ENCODE assay signal across 31 mouse cellular contexts in the genomic region with DNA sequence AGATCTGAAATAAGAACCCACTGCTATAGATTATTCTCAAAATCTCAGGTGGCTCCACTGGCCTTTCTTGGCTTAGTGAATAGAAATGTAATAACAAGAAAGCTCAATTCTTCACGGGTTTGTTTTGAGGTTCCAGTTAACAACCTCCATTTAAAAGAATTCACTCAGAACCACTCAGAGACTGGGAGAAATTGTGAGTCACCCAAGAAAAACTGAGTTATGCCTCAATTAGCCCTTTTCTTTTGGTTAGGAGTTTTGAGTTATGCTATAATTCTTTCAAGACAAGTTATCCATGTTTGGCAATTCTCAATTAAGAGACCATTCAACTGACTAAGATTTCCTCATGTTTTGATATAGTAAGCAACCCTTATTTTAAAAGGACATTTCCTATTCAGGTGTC.
"Had no signal": no experiment of that assay in that cellular context is flagged by ENCODE, and none has a peak within 500 bp of the region (broad histone marks: within the 10 kb centered on the region; RNA-seq: fewer than 3 reads in every experiment).

No protein-coding gene starts in this region.

- H3K27me3 ChIP-seq: limb, embryonic 12.5 days; limb, embryonic 13.5 days; limb, embryonic 15.5 days; liver, embryonic 12.5 days; liver, embryonic 13.5 days; liver, embryonic 15.5 days; lung, embryonic 15.5 days; megakaryocyte, embryonic 14.5 days; midbrain, embryonic 12.5 days; midbrain, embryonic 13.5 days; midbrain, embryonic 15.5 days had no signal

- ATAC-seq: liver, embryonic 12.5 days; liver, postnatal 0 days; lung, postnatal 0 days; midbrain, embryonic 13.5 days; midbrain, embryonic 15.5 days; midbrain, embryonic 16.5 days had no signal

- H3K27ac ChIP-seq: limb, embryonic 10.5 days; limb, embryonic 12.5 days; limb, embryonic 13.5 days; limb, embryonic 15.5 days; liver, embryonic 12.5 days; liver, embryonic 13.5 days; liver, embryonic 14.5 days; liver, embryonic 15.5 days; lung, embryonic 15.5 days; macrophage; midbrain, embryonic 10.5 days; midbrain, embryonic 12.5 days; midbrain, embryonic 13.5 days; midbrain, embryonic 15.5 days had no signal

- H3K4me2 ChIP-seq: limb, embryonic 12.5 days; limb, embryonic 13.5 days; limb, embryonic 15.5 days; liver, embryonic 11.5 days; liver, embryonic 12.5 days; liver, embryonic 13.5 days; liver, embryonic 15.5 days; lung, embryonic 14.5 days; lung, embryonic 15.5 days; midbrain, embryonic 11.5 days; midbrain, embryonic 12.5 days; midbrain, embryonic 13.5 days; midbrain, embryonic 15.5 days had no signal

- DNase-seq: left cerebral cortex, postnatal 4 days; liver; liver, embryonic 13.5 days; liver, postnatal 0 days; lung, adult 18-20 months; lung, adult 2 months; lung, embryonic 14.5 days; lung, postnatal 10 days; lung, postnatal 14 days; lung, postnatal 36 days; lung, postnatal 4 days; midbrain, embryonic 14.5 days had no signal

- H3K36me3 ChIP-seq: limb, embryonic 10.5 days; limb, embryonic 12.5 days; limb, embryonic 13.5 days; limb, embryonic 15.5 days; liver, embryonic 12.5 days; liver, embryonic 13.5 days; liver, embryonic 15.5 days; lung, embryonic 15.5 days; midbrain, embryonic 10.5 days; midbrain, embryonic 12.5 days; midbrain, embryonic 13.5 days; midbrain, embryonic 15.5 days had no signal

- H3K9ac ChIP-seq: limb, embryonic 12.5 days; limb, embryonic 13.5 days; limb, embryonic 15.5 days; liver, embryonic 12.5 days; liver, embryonic 13.5 days; liver, embryonic 14.5 days; liver, embryonic 15.5 days; liver, postnatal 0 days; lung, embryonic 14.5 days; lung, embryonic 15.5 days; midbrain, embryonic 12.5 days; midbrain, embryonic 13.5 days; midbrain, embryonic 15.5 days had no signal

- H3K4me1 ChIP-seq: limb, embryonic 15.5 days; liver, embryonic 12.5 days; liver, embryonic 13.5 days; liver, embryonic 15.5 days; midbrain, embryonic 10.5 days; midbrain, embryonic 12.5 days; midbrain, embryonic 13.5 days; midbrain, embryonic 15.5 days had no signal

- H3K9me3 ChIP-seq: limb, embryonic 10.5 days; limb, embryonic 12.5 days; limb, embryonic 13.5 days; limb, embryonic 15.5 days; liver, embryonic 12.5 days; liver, embryonic 13.5 days; liver, embryonic 15.5 days; lung, embryonic 15.5 days; megakaryocyte, embryonic 14.5 days; midbrain, embryonic 10.5 days; midbrain, embryonic 12.5 days; midbrain, embryonic 13.5 days; midbrain, embryonic 15.5 days had no signal

- H3K4me3 ChIP-seq: limb, embryonic 10.5 days; limb, embryonic 12.5 days; limb, embryonic 13.5 days; limb, embryonic 15.5 days; liver, embryonic 12.5 days; liver, embryonic 13.5 days; liver, embryonic 15.5 days; lung, embryonic 15.5 days; megakaryocyte, embryonic 14.5 days; midbrain, embryonic 10.5 days; midbrain, embryonic 12.5 days; midbrain, embryonic 13.5 days; midbrain, embryonic 15.5 days; myocyte had no signal
